Mouse (Mus musculus) cerebellum, adult 9-11 months (tissue): Measurements from ENCODE around the gene Il25.
"Not testable (repeated sequence)": the region's sequence is repeated elsewhere in the genome, so short reads cannot be mapped to it uniquely, and the experiment has no call there.

Experiments
- DNase-seq: peaks from one replicate; pipeline ENCODE4 v3.0.0; 2022

Il25 gene

GRCm38 (mm10) chr14:54927296-54927695 is 5.2 kb upstream of the Il25 start:
- no peak for DNase-seq

GRCm38 (mm10) chr14:54929801-54930200 is 2.7 kb upstream of the Il25 start:
- DNase-seq, result no peak

GRCm38 (mm10) chr14:54930431-54930830 is 2.1 kb upstream of the Il25 start:
- no peak for DNase-seq

- DNase-seq, result peak; percentile 71
These were observed 3.7 kb downstream of the Il25 start, which contains the start of gene Cmtm5 for GRCm38 (mm10) chr14:54935904-54936830. Gene Cmtm5, plus strand, starts transcription at chr14:54936261.

- DNase-seq, result no peak
These were observed 4.3 kb downstream of the Il25 start for GRCm38 (mm10) chr14:54936831-54937160.

GRCm38 (mm10) chr14:54937361-54938182 is 5.1 kb downstream of the Il25 start:
- no peak for DNase-seq

GRCm38 (mm10) chr14:54938431-54939219 is 6.1 kb downstream of the Il25 start:
- DNase-seq, result no peak

GRCm38 (mm10) chr14:54939434-54940175 is 7.1 kb downstream of the Il25 start:
- DNase-seq, result peak; percentile 53

GRCm38 (mm10) chr14:54940176-54940530 is 7.7 kb downstream of the Il25 start:
- no peak for DNase-seq

- DNase-seq, result no peak
These were observed 8.8 kb downstream of the Il25 start for GRCm38 (mm10) chr14:54941024-54941978.

GRCm38 (mm10) chr14:54942479-54942878 is 10.0 kb downstream of the Il25 start:
- DNase-seq, result no peak

- no peak for DNase-seq
These were observed 11.5 kb downstream of the Il25 start for GRCm38 (mm10) chr14:54943971-54944370.

- DNase-seq, result no peak
These were observed 12.4 kb downstream of the Il25 start for GRCm38 (mm10) chr14:54944939-54945338.

GRCm38 (mm10) chr14:54945975-54946704 is 13.6 kb downstream of the Il25 start:
- DNase-seq, result no peak

GRCm38 (mm10) chr14:54947008-54947407 is 14.5 kb downstream of the Il25 start:
- not testable (repeated sequence) for DNase-seq

- DNase-seq, result no peak
These were observed 16.3 kb downstream of the Il25 start for GRCm38 (mm10) chr14:54948781-54949180.

- no peak for DNase-seq
These were observed 18.0 kb downstream of the Il25 start for GRCm38 (mm10) chr14:54950493-54950892.

GRCm38 (mm10) chr14:54951587-54951986 is 19.1 kb downstream of the Il25 start:
- DNase-seq, result no peak

- no peak for DNase-seq
These were observed 21.2 kb downstream of the Il25 start for GRCm38 (mm10) chr14:54953664-54954206.

GRCm38 (mm10) chr14:54954474-54954873 is 22.0 kb downstream of the Il25 start:
- DNase-seq, result no peak
